Mouse (Mus musculus): ENCODE measurements around the gene Erfe. TPM values are rescaled to one million over a fixed set of nuclear protein-coding genes. Genes with fewer than 3 reads are reported as not detected.

Erfe gene
- total RNA-seq (2023): not detected

DNA sequence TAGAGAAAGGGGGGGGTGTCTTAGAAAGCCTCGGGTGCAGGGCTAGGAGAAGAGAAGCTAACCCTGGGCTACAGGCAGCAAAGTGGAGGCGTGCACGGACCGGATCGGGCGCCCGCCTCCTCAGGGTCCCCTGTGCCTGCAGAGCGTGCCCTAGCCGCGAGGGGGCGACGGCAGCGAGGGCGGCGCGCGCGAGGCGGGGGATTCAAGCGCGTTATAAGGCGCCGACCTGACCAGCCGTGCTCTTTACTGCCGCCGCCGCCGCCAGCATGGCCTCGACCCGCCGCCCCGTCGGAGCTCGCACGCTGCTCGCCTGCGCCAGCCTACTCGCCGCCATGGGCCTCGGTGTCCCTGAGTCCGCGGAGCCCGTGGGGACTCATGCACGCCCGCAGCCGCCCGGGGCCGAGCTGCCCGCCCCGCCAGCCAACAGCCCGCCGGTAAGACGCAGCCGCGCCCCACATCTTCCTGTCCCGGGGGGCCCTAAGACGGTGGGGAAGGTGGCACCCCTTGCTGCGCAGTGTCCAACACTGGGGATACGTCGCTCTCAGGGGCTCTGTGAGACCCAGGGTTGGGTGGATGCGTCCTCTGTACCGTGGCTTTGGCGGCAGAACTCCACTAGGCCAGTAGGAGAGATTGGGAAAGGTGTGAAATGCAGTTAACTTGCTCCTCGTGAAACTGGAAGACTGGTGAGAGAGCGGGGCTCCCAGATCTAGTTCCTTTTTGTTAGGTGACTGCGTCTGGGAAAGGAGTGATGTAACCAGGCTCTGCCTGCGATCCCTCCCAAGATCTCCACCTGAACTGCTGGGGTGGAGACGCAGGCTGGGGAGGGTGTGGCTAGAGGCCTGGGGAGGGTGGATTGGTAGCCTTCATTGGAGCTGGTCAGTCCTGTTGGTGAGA lies at the start of gene Erfe:
Erfe (plus strand) TSS at position 216 of the 894 bp plus-strand sequence.

DNA sequence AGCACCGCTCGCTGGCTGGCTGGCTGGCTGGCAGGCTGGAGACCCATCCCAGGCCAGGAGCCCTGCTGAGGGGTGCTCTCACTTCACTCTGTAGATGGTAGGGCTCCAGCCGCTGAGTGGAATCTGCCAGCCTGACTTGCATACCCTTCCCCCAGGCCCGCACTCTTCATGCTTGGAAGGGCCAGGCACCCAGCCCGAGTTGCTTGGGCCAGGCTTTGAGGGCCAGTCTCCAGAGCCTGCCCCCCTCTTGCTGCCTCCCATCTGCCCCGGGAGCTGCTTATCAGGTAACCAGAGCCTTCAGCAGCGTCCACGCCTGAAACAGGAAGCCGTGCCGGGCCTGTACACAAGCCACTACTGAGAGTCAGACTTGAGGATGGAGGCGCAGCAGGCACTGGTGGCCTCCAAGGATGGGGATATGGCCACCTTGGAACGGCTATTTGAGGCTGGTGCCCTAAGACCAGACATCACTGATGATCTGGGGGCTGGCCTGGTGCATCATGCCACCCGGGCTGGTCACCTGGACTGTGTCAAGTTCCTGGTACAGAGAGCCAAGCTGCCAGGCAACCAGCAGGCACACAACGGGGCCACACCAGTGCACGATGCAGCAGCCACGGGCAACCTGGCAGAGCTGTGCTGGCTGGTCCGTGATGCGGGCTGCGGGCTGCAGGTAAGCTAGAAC lies 44.3 kb upstream of the Erfe start, which contains the start of gene Espnl:
Espnl (plus strand) TSS at position 316 of the 679 bp plus-strand sequence.

GRCm38 (mm10) chr1:91350841-91351240 lies 15.4 kb upstream of the Erfe start, which contains the start of gene Klhl30:
Klhl30 (plus strand) TSS chr1:91351016.

DNA sequence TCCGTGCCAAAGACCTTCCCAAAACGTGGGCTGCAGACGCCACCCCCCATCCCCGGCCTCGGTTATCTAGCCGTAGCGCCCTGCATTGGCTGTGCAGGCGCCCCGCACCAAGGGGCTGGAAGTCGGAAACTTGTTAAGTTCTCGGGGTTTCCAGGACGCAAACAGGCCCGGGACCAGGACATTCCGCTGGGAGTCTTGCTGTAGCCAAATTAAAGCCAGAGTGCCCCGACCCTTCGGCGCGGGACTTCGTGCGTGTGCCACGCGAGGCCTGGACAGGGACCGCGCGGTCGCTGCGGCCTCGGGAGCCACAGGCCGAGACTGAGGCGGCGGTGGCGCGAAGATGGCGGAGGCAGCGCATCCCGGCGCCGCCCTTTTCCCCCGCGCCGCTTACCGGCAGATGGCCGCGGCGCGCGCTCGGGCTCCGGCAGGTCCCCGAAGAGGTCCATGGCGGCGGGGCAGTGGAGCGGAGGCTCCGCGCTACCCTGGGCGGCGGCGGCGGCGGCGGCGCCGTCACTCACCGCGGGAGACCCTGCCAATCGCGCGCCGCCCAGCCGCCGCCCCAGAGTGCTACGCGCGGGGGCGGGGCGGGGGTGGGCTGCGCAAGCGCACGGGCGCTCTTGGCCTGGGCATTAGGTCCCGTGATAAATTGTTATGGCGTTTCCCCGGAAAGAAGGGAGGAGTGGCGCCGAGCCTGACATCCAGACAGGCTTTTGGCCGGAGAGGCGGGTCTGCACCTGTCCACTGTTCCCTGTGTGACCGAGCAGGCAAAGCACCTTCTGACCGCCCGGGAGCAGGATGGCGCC lies 32.2 kb downstream of the Erfe start, which contains the start of gene Ilkap:
Ilkap (minus strand) TSS at position 556 of the 803 bp plus-strand sequence.

GRCm38 (mm10) chr1:91413898-91414594 lies 47.8 kb downstream of the Erfe start, which contains the start of gene Hes6:
Hes6 (minus strand) TSS chr1:91414038.

Other genes starting within 250 kb of the Erfe start
- gene Rbm44, start 221.3 kb upstream of the Erfe start, total RNA-seq (2023): 1.2 TPM
- 23.0 TPM for gene Ramp1, start 186.6 kb upstream of the Erfe start, total RNA-seq (2023)
- gene Ube2f, start 116.1 kb upstream of the Erfe start, total RNA-seq (2023): 57.6 TPM
- 22.5 TPM for gene Scly, start 68.1 kb upstream of the Erfe start, total RNA-seq (2023)
- gene Espnl, start 44.4 kb upstream of the Erfe start, total RNA-seq (2023): 0.21 TPM
- gene Klhl30, start 15.4 kb upstream of the Erfe start, total RNA-seq (2023): not detected
- gene Ilkap, start 32.4 kb downstream of the Erfe start, total RNA-seq (2023): 119 TPM
- gene Hes6, start 47.6 kb downstream of the Erfe start, total RNA-seq (2023): 32.2 TPM
- 11.1 TPM for gene Per2, start 92.9 kb downstream of the Erfe start, total RNA-seq (2023)
- 6.0 TPM for gene Traf3ip1, start 128.2 kb downstream of the Erfe start, total RNA-seq (2023)
- 11.1 TPM for gene Asb1, start 174.1 kb downstream of the Erfe start, total RNA-seq (2023)

Data from CD4-positive naive resting alpha-beta T cell, adult 57 days (primary cell).